Mouse (Mus musculus): ENCODE measurements around the gene Il6. TPM values are rescaled to one million over a fixed set of nuclear protein-coding genes. Genes with fewer than 3 reads are reported as not detected.

The Il6 gene
- not detected for total RNA-seq (2021)
- polyA plus RNA-seq (2012; rRNA removed), result not detected in 2 replicates
- long read RNA-seq, result 0 reads

DNA sequence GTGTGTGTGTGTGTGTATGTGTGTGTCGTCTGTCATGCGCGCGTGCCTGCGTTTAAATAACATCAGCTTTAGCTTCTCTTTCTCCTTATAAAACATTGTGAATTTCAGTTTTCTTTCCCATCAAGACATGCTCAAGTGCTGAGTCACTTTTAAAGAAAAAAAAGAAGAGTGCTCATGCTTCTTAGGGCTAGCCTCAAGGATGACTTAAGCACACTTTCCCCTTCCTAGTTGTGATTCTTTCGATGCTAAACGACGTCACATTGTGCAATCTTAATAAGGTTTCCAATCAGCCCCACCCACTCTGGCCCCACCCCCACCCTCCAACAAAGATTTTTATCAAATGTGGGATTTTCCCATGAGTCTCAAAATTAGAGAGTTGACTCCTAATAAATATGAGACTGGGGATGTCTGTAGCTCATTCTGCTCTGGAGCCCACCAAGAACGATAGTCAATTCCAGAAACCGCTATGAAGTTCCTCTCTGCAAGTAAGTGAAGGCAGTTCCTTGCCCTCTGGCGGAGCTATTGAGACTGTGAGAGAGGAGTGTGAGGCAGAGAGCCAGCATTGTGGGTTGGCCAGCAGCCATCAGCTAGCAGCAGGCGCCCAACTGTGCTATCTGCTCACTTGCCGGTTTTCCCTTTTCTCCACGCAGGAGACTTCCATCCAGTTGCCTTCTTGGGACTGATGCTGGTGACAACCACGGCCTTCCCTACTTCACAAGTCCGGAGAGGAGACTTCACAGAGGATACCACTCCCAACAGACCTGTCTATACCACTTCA lies at the start of gene Il6:
TSS of gene Il6 (plus strand) at position 389 of the 778 bp plus-strand sequence.
- WGBS, result 23% methylated on average over 16 of the region's 16 CpGs
- no peaks in the 10 kb centered on the region; the same call in 1 of the 2 replicates for H3K4me1 ChIP-seq (ENCODE audit: control insufficient read depth, insufficient read depth, low read length)
- intact Hi-C loops (cut with DNase I), result loop anchor here (5.0 kb wide), 1 partner anchor 59 kb away; the partner anchor contains the start of gene Tyms
- H3K9ac ChIP-seq (ENCODE audit: low read depth, low read length), result no peak within 1 kb of the TSS
- peak; percentile 91 to 92 for DNase-seq
- H3K27me3 ChIP-seq (ENCODE audit: control insufficient read depth, insufficient read depth, low read length), result no peaks in the 10 kb centered on the region
- H3K36me3 ChIP-seq (ENCODE audit: control insufficient read depth, insufficient read depth, low read length), result no peaks in the 10 kb centered on the region
- peak within 1 kb of the TSS; percentile 17; the same call in 1 of the 2 replicates for H3K4me3 ChIP-seq
- no peak for TF ChIP-seq POLR2A (IDR thresholded peaks at IDR 0.05; ENCODE audit: insufficient read depth, low read depth, low read length)
- TF ChIP-seq EP300 (IDR thresholded peaks at IDR 0.05; ENCODE audit: insufficient read depth, low read depth, low read length), result peak; percentile 53; the same call in 1 of the 2 replicates
- peak; percentile 77 for TF ChIP-seq CTCF (IDR thresholded peaks at IDR 0.05)
- H3K27ac ChIP-seq, result peak within 1 kb of the TSS; percentile 39
- H3K79me2 ChIP-seq (replicated peaks; ENCODE audit: control insufficient read depth, insufficient read depth, low read length), result no peaks in the 10 kb centered on the region

DNA sequence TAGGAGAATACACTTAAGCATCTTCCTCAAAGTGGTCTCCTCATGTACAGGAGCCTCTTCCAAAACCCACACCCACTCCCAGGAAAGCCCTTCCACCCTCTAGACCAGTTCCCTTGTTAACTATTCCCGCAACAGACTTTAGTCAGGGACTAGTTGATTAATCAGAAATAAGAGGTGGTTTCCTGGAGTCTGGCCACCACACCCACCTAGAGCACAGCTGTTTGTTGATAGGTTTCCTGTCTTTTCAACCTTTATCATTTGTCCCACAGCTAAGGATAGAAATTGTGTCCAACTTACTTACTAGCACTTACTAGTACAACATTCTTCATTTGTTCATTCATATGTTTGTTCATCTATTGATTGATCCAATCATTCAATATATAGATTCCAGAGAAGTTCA lies 49.4 kb upstream of the Il6 start:
- WGBS, result 45% methylated on average over 1 of the region's 1 CpGs
- Histone ChIP-seq H3K36me3 (ENCODE audit: control insufficient read depth, insufficient read depth, low read length) (no peaks in the 10 kb centered on the region), H3K27ac (no peak overlapping the region), H3K4me1 (ENCODE audit: control insufficient read depth, insufficient read depth, low read length) (no peaks in the 10 kb centered on the region), H3K79me2 (replicated peaks; ENCODE audit: control insufficient read depth, insufficient read depth, low read length) (no peaks in the 10 kb centered on the region), H3K4me3 (no peak overlapping the region), H3K27me3 (ENCODE audit: control insufficient read depth, insufficient read depth, low read length) (no peaks in the 10 kb centered on the region), H3K9ac (ENCODE audit: low read depth, low read length) (no peak overlapping the region)
- DNase-seq, result no peak
- TF ChIP-seq CTCF (IDR thresholded peaks at IDR 0.05), result no peak
- no peak for TF ChIP-seq EP300 (IDR thresholded peaks at IDR 0.05; ENCODE audit: insufficient read depth, low read depth, low read length)
- no peak for TF ChIP-seq POLR2A (IDR thresholded peaks at IDR 0.05; ENCODE audit: insufficient read depth, low read depth, low read length)
- intact Hi-C loops (cut with DNase I), result no loop called here

- no peak for TF ChIP-seq EP300 (IDR thresholded peaks at IDR 0.05; ENCODE audit: insufficient read depth, low read depth, low read length)
- no peaks in the 10 kb centered on the region for H3K4me1 ChIP-seq (ENCODE audit: control insufficient read depth, insufficient read depth, low read length)
- H3K9ac ChIP-seq (ENCODE audit: low read depth, low read length), result no peak overlapping the region
- H3K36me3 ChIP-seq (ENCODE audit: control insufficient read depth, insufficient read depth, low read length), result no peaks in the 10 kb centered on the region
- WGBS, result 78% methylated on average over 1 of the region's 1 CpGs
- intact Hi-C loops (cut with DNase I), result no loop called here
- DNase-seq, result no peak
- no peak overlapping the region for H3K27ac ChIP-seq
- no peak overlapping the region for H3K4me3 ChIP-seq
- no peaks in the 10 kb centered on the region for H3K27me3 ChIP-seq (ENCODE audit: control insufficient read depth, insufficient read depth, low read length)
- no peaks in the 10 kb centered on the region for H3K79me2 ChIP-seq (replicated peaks; ENCODE audit: control insufficient read depth, insufficient read depth, low read length)
Observed at GRCm38 (mm10) chr5:29970212-29970611, 42.7 kb upstream of the Il6 start.

- Histone ChIP-seq H3K36me3 (ENCODE audit: control insufficient read depth, insufficient read depth, low read length) (no peaks in the 10 kb centered on the region), H3K4me3 (no peak overlapping the region), H3K27me3 (ENCODE audit: control insufficient read depth, insufficient read depth, low read length) (no peaks in the 10 kb centered on the region), H3K79me2 (replicated peaks; ENCODE audit: control insufficient read depth, insufficient read depth, low read length) (no peaks in the 10 kb centered on the region), H3K27ac (no peak overlapping the region), H3K4me1 (ENCODE audit: control insufficient read depth, insufficient read depth, low read length) (no peaks in the 10 kb centered on the region), H3K9ac (ENCODE audit: low read depth, low read length) (no peak overlapping the region)
- DNase-seq, result no peak
- 84% methylated on average over 5 of the region's 5 CpGs for WGBS
- intact Hi-C loops (cut with DNase I), result no loop called here
- no peak for TF ChIP-seq CTCF (IDR thresholded peaks at IDR 0.05)
- TF ChIP-seq POLR2A (IDR thresholded peaks at IDR 0.05; ENCODE audit: insufficient read depth, low read depth, low read length), result no peak
- TF ChIP-seq EP300 (IDR thresholded peaks at IDR 0.05; ENCODE audit: insufficient read depth, low read depth, low read length), result no peak
Observed at GRCm38 (mm10) chr5:29972796-29973195, 40.1 kb upstream of the Il6 start.

- Histone ChIP-seq H3K4me3 (no peak overlapping the region), H3K27me3 (ENCODE audit: control insufficient read depth, insufficient read depth, low read length) (no peaks in the 10 kb centered on the region), H3K79me2 (replicated peaks; ENCODE audit: control insufficient read depth, insufficient read depth, low read length) (no peaks in the 10 kb centered on the region), H3K36me3 (ENCODE audit: control insufficient read depth, insufficient read depth, low read length) (no peaks in the 10 kb centered on the region), H3K9ac (ENCODE audit: low read depth, low read length) (no peak overlapping the region), H3K27ac (no peak overlapping the region), H3K4me1 (ENCODE audit: control insufficient read depth, insufficient read depth, low read length) (no peaks in the 10 kb centered on the region)
- DNase-seq, result no peak
- whole genome bisulfite sequencing, result 12% methylated on average over 1 of the region's 1 CpGs
- intact Hi-C loops (cut with DNase I), result no loop called here
- TF ChIP-seq CTCF (IDR thresholded peaks at IDR 0.05) (no peak), POLR2A (IDR thresholded peaks at IDR 0.05; ENCODE audit: insufficient read depth, low read depth, low read length) (no peak)
Observed at GRCm38 (mm10) chr5:29973533-29973932, 39.4 kb upstream of the Il6 start.

- TF ChIP-seq CTCF (IDR thresholded peaks at IDR 0.05) (no peak), EP300 (IDR thresholded peaks at IDR 0.05; ENCODE audit: insufficient read depth, low read depth, low read length) (no peak), POLR2A (IDR thresholded peaks at IDR 0.05; ENCODE audit: insufficient read depth, low read depth, low read length) (no peak)
- intact Hi-C loops (cut with DNase I), result no loop called here
Observed at GRCm38 (mm10) chr5:29974115-29974514, 38.8 kb upstream of the Il6 start.

More at GRCm38 (mm10) chr5:29974115-29974514, 38.8 kb upstream of the Il6 start:
- H3K27me3 ChIP-seq (ENCODE audit: control insufficient read depth, insufficient read depth, low read length), result no peaks in the 10 kb centered on the region
- H3K4me3 ChIP-seq, result no peak overlapping the region
- no peaks in the 10 kb centered on the region for H3K79me2 ChIP-seq (replicated peaks; ENCODE audit: control insufficient read depth, insufficient read depth, low read length)
- DNase-seq, result no peak
- H3K36me3 ChIP-seq (ENCODE audit: control insufficient read depth, insufficient read depth, low read length), result no peaks in the 10 kb centered on the region
- H3K9ac ChIP-seq (ENCODE audit: low read depth, low read length), result no peak overlapping the region
- H3K27ac ChIP-seq, result no peak overlapping the region
- no peaks in the 10 kb centered on the region for H3K4me1 ChIP-seq (ENCODE audit: control insufficient read depth, insufficient read depth, low read length)
